Mouse (Mus musculus) brain, embryonic 14.5 days (tissue): ENCODE measurements around the gene Prom1.

Experiments used
- CTCF ChIP-seq: fragments of 200-500 bp; IDR thresholded peaks from 2 replicates; pipeline ENCODE4 v1.5.1; 2012; ENCODE audit warnings: inconsistent platforms, mild to moderate bottlenecking, moderate library complexity, borderline replicate concordance; ENCODE audit not compliant: insufficient read depth, insufficient read length; ENCODE audit errors: extremely low read depth
- POLR2A ChIP-seq: fragments of 200-500 bp; IDR thresholded peaks from 2 replicates; pipeline ENCODE4 v1.6.1; 2012; ENCODE audit warnings: mild to moderate bottlenecking, inconsistent platforms, borderline replicate concordance; ENCODE audit not compliant: poor library complexity, insufficient read depth, insufficient read length, severe bottlenecking; ENCODE audit errors: extremely low read depth

GRCm38 (mm10) chr5:44127487-44127886, 25.7 kb upstream of the Prom1 start:
- TF ChIP-seq CTCF = no peak
- no peak for TF ChIP-seq POLR2A
